Comparison of ENCODE assay signal across 17 mouse cellular contexts in genomic region chr3:94817731-94818130, GRCm38 (mm10). TPM values are rescaled to one million over a fixed set of nuclear protein-coding genes. Genes with fewer than 3 reads are reported as not detected.
"Had no signal": no experiment of that assay in that cellular context is flagged by ENCODE, and none has a peak within 500 bp of the region (broad histone marks: within the 10 kb centered on the region; RNA-seq: fewer than 3 reads in every experiment).

No protein-coding gene starts in this region.

- H3K9ac ChIP-seq: limb, embryonic 13.5 days; liver, embryonic 12.5 days; liver, embryonic 15.5 days had no signal

- H3K4me3 ChIP-seq: layer of hippocampus, adult 2 months; limb, embryonic 10.5 days; limb, embryonic 13.5 days; liver, embryonic 12.5 days; liver, embryonic 15.5 days had no signal

- H3K27ac ChIP-seq: layer of hippocampus, adult 2 months; limb, embryonic 10.5 days; limb, embryonic 13.5 days; liver, embryonic 12.5 days; liver, embryonic 15.5 days had no signal

- H3K9me3 ChIP-seq: limb, embryonic 10.5 days; limb, embryonic 13.5 days; liver, embryonic 12.5 days; liver, embryonic 15.5 days had no signal

- H3K27me3 ChIP-seq: limb, embryonic 13.5 days; liver, embryonic 12.5 days had no signal

- H3K4me1 ChIP-seq: limb, embryonic 13.5 days had no signal

- H3K36me3 ChIP-seq: limb, embryonic 10.5 days; limb, embryonic 13.5 days; liver, embryonic 12.5 days; liver, embryonic 15.5 days had no signal

- DNase-seq: layer of hippocampus, adult 9-11 months; liver; lung, adult 2 months; lung, postnatal 14 days; lung, postnatal 4 days; midbrain, embryonic 14.5 days; thymus, adult 18-20 months; thymus, postnatal 36 days had no signal

- H3K4me2 ChIP-seq: limb, embryonic 13.5 days; liver, embryonic 12.5 days; liver, embryonic 15.5 days; midbrain, embryonic 11.5 days had no signal

- ATAC-seq: inflammation-experienced regulatory T-cells, adult 6 months; intestine, embryonic 16.5 days; liver, embryonic 12.5 days had no signal

RNA-seq across cellular contexts. Expression of gene Cgn, which starts 31.4 kb away (rescaled TPM):
- total RNA-seq: megakaryocyte progenitor cell, adult 5-6 weeks had no signal
